Mouse (Mus musculus) spleen, postnatal 14 days (tissue): ENCODE measurements around the gene Lmo7.

Experiments
- DNase-seq, 2 experiments: peaks; one replicate each; pipeline ENCODE4 v3.0.0; 2021 to 2022; ENCODE audit warnings: low spot score in 2 of 2

Gene Lmo7

GRCm38 (mm10) chr14:101778426-101778825, 48.7 kb downstream of the Lmo7 start:
- DNase-seq, result no peak

- DNase-seq, result no peak
Observed at GRCm38 (mm10) chr14:101780016-101780415, 50.3 kb downstream of the Lmo7 start.

GRCm38 (mm10) chr14:101781219-101781618, 51.5 kb downstream of the Lmo7 start:
- no peak for DNase-seq

GRCm38 (mm10) chr14:101781943-101782510, 52.3 kb downstream of the Lmo7 start:
- DNase-seq, result no peak

GRCm38 (mm10) chr14:101784315-101784945, 54.7 kb downstream of the Lmo7 start:
- no peak for DNase-seq

GRCm38 (mm10) chr14:101787903-101788302, 58.1 kb downstream of the Lmo7 start:
- no peak for DNase-seq

GRCm38 (mm10) chr14:101788475-101788874, 58.7 kb downstream of the Lmo7 start:
- no peak for DNase-seq

- no peak for DNase-seq
Observed at GRCm38 (mm10) chr14:101794553-101795177, 64.9 kb downstream of the Lmo7 start.

GRCm38 (mm10) chr14:101797930-101798500, 68.3 kb downstream of the Lmo7 start:
- DNase-seq, result no peak

- no peak for DNase-seq
Observed at GRCm38 (mm10) chr14:101798766-101799165, 69.0 kb downstream of the Lmo7 start.

GRCm38 (mm10) chr14:101801674-101802073, 71.9 kb downstream of the Lmo7 start:
- DNase-seq, result no peak

- DNase-seq, result no peak
Observed at GRCm38 (mm10) chr14:101804119-101804518, 74.4 kb downstream of the Lmo7 start.

GRCm38 (mm10) chr14:101804562-101805327, 75.0 kb downstream of the Lmo7 start:
- DNase-seq, result no peak

- DNase-seq, result no peak
Observed at GRCm38 (mm10) chr14:101805328-101805697, 75.6 kb downstream of the Lmo7 start.

GRCm38 (mm10) chr14:101806058-101806457, 76.3 kb downstream of the Lmo7 start:
- no peak for DNase-seq

- DNase-seq, result no peak
Observed at GRCm38 (mm10) chr14:101806607-101807006, 76.8 kb downstream of the Lmo7 start.

- no peak for DNase-seq
Observed at GRCm38 (mm10) chr14:101816450-101816849, 86.7 kb downstream of the Lmo7 start.

- no peak for DNase-seq
Observed at GRCm38 (mm10) chr14:101822390-101822789, 92.6 kb downstream of the Lmo7 start.

- DNase-seq, result no peak
Observed at GRCm38 (mm10) chr14:101822871-101823270, 93.1 kb downstream of the Lmo7 start.

- no peak for DNase-seq
Observed at GRCm38 (mm10) chr14:101829676-101830075, 99.9 kb downstream of the Lmo7 start.

- no peak for DNase-seq
Observed at GRCm38 (mm10) chr14:101830116-101830515, 100.4 kb downstream of the Lmo7 start.

GRCm38 (mm10) chr14:101834109-101834508, 104.4 kb downstream of the Lmo7 start:
- no peak for DNase-seq
